Mouse (Mus musculus): ENCODE data around the gene Casp8ap2. TPM values are rescaled to one million over a fixed set of nuclear protein-coding genes. Genes with fewer than 3 reads are reported as not detected.

Gene Casp8ap2
- 16.6 TPM for polyA plus RNA-seq (2014; fragmentation: Illumina TruSeq; extraction: RNeasy Lipid Tissue Mini Kit (QIAGEN cat#74804); ENCODE audit: low read depth, low replicate concordance)

GRCm38 (mm10) chr4:32615034-32615881 is at the start of gene Casp8ap2:
Casp8ap2 (plus strand) TSS chr4:32615451.

GRCm38 (mm10) chr4:32602660-32603059 is 12.6 kb upstream of the Casp8ap2 start, which contains the start of gene Gja10:
Gja10 (minus strand) TSS chr4:32602760.

GRCm38 (mm10) chr4:32656918-32657662 is 41.8 kb downstream of the Casp8ap2 start, which contains the start of gene Mdn1:
Mdn1 (plus strand) TSS chr4:32657119.

Other genes with a start within 250 kb of the Casp8ap2 start
- not detected for gene Gja10, start 12.7 kb upstream of the Casp8ap2 start, polyA plus RNA-seq (2014; fragmentation: Illumina TruSeq; extraction: RNeasy Lipid Tissue Mini Kit (QIAGEN cat#74804); ENCODE audit: low read depth, low replicate concordance)
- gene Mdn1, start 41.7 kb downstream of the Casp8ap2 start, polyA plus RNA-seq (2014; fragmentation: Illumina TruSeq; extraction: RNeasy Lipid Tissue Mini Kit (QIAGEN cat#74804); ENCODE audit: low read depth, low replicate concordance): 11.8 TPM
- gene Lyrm2, start 184.8 kb downstream of the Casp8ap2 start, polyA plus RNA-seq (2014; fragmentation: Illumina TruSeq; extraction: RNeasy Lipid Tissue Mini Kit (QIAGEN cat#74804); ENCODE audit: low read depth, low replicate concordance): 155 TPM

Data from kidney, adult 10 weeks (tissue).